Mouse (Mus musculus) CD4-positive helper T cell, adult 2 months (primary cell): Measurements from ENCODE around the gene Slc3a1.

Experiments
- DNase-seq: peaks from one replicate; pipeline ENCODE4 v3.0.0-alpha.2; 2012; ENCODE audit warnings: low read depth, missing footprints, low spot score

Slc3a1 gene

DNA sequence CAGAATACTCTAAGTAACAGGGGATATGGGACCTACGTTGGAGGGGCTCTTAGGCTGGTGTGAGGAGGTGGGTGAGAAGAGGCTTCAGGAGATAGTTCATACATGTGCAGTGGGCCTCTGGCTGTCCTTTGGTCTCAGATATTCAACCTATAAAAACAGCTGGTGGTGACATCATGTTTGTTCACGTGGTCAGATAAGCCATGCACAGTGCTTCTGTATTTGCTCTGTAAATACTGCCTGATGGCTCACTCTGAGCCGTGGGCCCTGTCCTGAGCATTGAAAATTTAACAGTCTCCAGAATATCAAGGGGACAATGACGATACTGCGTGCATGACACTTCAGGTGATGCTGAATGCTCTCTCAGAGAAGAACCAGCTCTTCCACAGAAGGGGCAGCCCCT is 9.7 kb downstream of the Slc3a1 start:
- no peak for DNase-seq

DNA sequence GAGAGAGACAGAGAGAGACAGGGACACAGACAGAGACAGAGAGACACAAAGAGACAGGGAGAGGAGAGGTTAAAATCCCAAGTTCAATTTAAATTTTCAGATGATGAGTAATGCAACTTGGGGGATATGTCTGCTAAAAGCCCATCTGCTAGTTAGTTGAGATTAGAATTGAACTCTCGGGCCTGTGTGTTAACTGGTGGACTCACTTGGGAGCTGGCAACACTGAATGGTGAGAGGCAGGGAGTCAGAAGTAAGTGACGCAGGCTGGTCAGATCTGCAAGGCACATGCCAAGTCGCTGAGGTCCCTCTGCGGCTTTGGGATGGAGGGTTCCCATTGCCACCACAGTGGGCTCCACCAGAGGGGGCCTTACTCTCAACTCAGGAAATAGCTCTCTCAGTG is 10.1 kb downstream of the Slc3a1 start:
- DNase-seq: no peak

DNA sequence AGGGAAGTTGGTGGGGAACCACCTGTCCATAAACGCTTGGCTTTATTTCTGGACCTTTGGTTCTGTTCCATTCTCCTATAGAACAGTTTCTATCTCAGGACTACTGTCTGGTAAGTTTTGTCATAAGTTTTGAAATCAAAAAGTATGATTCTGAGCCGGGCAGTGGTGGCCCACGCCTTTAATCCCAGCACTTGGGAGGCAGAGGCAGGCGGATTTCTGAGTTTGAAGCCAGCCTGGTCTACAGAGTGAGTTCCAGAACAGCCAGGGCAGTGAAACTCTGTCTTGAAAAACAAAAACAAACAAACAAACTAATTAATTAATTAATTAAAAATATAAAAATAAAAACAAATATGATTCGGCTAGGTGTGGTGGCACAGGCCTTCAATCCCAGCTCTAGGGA is 10.6 kb downstream of the Slc3a1 start:
- no peak for DNase-seq

DNA sequence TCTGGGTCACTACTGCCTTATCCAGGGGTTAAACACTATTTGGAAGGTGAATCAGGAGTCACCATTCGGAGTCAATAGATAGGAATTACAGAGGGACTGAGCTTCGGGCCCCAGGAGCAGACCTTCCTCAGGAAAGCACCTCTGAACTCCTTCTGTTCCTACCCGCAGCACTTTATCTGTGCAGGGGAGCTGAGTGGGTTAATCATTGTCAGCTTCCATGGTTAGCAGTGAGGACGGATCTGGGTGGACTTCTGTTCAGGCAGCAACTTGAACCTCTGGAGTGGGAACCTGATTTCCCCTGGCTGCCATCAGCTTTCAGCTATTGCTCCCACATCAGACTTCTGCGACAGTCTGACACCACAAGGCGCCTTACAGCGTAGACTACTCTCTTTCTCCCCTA is 12.7 kb downstream of the Slc3a1 start:
- no peak for DNase-seq

DNA sequence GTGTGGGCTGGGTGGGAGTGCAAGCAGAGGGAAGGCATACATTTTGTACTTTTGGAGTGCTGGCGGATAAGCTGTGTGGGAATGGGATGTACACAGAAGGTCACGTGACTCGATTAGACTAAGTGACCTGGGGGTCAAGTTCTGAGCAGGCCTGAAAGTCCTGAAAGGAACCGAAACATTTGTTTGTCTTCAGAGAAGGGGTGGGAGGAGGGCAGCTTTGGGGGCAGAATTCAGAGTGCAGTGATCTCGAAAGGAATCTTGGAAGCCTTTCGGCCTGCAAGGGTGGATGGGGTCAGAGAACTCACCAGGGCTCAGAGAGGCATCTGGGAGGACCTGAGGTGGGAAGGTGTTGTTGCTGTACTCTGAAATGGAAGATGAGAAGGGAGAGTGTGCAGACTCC is 14.2 kb downstream of the Slc3a1 start:
- DNase-seq: no peak

DNA sequence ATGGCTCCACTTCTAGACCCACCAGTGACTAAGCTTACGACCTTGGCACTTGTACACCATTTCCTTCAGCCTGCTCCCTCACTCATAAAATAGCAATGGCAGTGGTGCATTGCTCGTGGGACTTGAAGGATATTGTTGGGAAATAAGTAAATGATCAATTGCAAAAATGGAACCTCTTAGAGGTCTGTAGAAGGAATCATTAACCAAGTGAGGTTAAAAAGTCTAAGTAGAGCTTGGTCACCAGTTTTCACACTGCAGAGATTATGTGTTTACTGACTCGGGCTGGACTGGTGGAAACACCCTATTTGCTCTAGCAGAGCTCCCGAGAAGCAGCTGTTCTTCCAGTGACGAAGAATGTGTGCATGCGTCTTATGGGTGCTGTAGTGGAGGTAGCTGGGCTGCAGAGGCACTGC is 15.2 kb downstream of the Slc3a1 start:
- no peak for DNase-seq

DNA sequence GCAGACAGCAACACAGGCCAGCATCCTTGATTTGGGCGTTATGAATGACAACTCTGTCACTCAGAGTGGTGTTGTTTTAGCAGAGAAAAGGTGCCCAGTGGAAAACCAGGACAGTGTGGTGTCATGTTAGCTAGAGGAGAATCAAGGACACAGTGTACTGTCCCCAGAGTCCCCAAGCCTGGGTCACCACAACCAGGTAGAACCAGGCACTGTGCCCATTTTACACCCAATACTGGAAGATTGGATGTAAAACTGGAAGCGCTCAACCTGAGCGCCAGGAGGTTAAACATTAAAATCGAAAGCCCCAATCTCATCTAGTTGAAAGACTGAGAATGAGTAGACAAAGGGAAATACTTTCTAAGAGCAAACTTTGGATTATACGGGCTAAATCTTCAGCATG is 16.3 kb downstream of the Slc3a1 start:
- no peak for DNase-seq

DNA sequence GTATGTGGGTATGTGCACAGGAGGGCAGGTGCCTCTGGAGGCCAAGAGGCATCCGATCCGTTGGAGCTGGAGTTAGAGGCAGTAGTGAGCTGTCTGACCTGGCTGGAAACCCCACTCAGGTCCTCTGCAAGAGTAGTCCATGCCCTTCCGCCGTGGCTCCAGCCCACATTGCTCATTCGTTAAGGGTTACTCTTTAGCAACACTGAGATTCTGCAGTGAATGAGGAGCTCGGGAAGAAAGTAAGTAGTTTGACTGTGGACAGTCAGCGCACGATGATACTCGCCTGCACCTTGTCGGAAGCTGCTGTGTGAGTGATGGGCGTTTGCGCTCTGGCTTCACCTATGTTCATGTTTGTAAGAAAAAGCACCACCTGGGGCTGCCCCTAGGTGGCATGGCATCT is 17.0 kb downstream of the Slc3a1 start:
- no peak for DNase-seq

DNA sequence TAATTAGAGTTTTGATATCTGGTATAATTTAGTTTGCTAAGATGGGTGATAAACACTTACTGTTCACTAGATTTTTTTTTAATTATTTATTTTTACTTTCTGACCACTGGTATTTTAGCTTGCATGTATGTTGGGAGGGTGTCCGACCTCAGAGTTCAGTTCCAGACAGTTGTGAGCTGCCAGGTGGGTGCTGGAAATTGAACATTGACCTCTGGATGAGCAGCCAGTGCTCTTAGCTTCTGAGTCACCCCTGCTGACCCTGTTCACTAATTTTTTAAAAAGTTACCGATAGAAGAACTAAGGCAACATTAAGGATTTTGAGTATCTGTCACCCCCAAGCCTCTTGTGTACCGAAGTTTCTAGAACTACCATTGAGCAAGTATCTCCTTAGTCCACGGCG is 20.2 kb downstream of the Slc3a1 start:
- no peak for DNase-seq

DNA sequence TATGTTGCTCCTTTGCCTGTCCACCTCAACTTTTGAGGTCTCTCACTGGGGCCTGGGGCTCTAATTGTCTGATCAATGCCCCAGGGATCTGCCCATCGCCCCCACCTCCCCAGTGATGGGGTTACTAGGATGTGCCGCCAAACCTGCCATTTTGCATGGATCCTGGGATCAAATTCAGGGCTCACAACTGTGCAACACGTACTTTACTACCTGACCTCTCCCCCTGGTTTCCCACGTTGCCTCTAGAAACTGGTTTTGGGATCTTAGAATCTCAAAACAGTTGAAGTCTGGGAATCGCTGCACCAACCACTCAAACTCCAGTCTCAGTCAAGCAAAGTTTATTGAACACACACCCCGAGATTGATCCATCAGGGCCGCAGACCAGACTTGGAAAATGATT is 30.1 kb downstream of the Slc3a1 start:
- no peak for DNase-seq

DNA sequence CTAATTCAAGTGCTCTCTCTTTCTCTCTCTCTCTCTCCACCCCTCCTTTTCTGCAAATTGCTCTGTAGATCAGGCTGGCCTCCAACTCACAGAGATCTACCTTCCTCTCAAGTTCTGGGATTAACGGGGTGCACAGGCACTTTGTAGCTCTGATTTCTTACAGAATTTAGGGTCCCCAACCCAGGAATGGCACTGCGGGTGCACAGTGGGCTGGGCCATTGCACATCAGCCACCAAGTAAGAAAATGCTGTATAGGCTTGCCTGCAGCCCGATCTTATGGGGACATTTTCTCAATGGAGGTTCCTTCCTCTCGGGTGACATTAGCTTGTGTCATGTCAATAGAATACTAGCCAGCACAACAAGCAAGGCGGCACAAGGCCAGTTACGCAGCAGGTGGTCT is 31.0 kb downstream of the Slc3a1 start:
- DNase-seq: no peak

DNA sequence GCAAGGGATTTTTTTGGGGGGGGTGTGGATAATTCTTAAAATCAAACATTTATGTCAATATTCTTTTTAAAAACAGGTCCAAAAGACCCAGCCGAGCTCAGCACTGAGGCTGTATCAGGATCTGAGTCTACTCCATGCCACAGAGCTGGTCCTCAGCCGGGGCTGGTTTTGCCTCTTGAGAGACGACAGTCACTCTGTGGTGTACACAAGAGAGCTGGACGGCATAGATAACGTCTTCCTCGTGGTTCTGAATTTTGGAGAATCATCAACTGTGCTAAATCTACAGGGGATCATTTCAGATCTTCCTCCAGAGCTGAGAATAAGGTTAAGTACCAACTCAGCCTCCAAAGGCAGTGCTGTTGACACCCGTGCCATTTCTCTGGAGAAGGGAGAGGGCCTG is 35.4 kb downstream of the Slc3a1 start:
- DNase-seq: no peak

DNA sequence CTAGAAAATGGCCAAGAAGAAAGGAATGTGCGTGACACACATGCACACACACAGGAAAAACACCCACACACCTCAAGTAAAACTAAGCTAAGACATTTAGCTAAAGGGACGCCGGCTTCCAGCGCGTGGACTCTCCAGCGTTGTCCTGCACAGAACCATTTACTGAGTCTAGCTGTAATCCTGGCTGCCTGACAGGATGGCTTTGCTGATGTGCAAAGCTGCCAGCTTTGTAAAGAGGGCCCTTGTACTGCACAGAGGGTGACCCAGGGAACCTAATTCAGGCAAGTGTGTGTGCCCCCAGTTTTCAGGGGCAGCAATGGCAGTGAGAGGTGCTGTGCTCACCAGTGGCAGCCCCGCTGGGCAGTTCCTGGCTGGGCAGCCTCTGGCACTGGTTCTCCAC is 39.2 kb downstream of the Slc3a1 start:
- no peak for DNase-seq

DNA sequence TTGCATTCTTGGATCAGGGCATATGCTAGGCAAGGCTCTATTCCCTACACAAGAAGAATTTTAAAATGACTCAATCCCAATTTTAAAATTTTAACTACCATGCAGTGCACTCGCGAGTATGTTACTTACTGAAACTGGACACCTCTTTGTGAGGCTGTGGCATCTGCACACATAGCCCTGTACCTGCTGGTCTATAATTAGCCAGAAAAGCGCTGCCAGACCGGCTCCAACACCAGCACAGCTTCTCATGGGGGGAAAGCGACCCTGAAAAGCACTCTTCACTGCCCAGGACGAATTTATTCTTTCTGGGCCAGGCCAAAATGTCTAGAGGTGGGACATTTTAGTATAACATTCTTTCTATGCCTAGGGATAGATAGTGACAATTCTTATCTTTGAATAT is 42.5 kb downstream of the Slc3a1 start:
- no peak for DNase-seq

DNA sequence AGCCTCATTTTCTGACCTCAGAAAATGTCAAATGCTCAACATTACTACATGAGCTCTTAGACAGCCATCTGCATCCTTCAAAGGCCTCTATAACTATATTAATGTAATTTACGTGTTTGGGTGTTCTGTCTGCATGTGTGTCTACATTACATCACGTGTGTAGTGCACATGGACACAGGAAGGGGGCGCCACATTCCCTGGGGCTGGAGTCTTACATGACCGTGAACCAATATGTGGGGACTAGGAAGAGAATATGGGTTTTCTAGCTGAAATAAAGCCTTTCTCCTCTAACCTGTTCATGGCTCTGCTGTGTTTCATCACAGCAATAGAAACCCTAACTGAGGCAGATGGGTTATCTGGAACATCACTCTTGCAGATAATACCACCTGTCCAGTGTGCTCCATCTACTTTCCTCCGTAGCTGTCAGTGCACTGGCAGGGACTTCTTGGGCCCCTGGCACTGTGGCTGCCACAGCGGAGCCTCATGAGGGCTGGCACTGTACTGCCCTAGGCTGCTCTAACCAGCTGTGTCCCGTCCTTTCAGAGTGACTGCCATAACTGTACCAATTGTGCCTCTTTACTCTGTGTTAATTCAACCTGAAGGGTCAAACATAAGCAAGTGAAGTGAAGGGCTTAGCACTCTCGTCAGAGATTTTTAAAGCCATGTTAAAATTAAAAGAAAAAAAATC is 43.1 kb downstream of the Slc3a1 start:
- DNase-seq: no peak

DNA sequence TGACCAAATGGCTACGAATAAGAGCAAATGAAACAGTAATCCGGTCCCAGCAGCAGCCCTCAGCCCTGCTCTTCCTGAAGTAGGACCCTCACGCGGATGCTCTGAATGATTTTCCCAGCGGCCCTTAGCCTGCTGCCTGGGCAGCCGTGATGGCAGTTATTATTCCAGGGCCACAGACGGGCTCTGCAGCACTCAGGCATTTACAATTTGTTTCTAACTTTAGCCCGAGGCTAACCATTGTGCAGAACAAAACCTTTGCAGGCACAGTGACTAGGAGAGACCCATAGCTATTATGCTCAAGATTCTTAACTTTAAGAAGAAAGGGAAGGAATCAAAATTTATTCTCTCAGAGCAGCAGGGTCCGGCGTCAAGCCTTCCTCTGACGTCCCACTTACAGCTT is 44.2 kb downstream of the Slc3a1 start:
- DNase-seq: no peak

DNA sequence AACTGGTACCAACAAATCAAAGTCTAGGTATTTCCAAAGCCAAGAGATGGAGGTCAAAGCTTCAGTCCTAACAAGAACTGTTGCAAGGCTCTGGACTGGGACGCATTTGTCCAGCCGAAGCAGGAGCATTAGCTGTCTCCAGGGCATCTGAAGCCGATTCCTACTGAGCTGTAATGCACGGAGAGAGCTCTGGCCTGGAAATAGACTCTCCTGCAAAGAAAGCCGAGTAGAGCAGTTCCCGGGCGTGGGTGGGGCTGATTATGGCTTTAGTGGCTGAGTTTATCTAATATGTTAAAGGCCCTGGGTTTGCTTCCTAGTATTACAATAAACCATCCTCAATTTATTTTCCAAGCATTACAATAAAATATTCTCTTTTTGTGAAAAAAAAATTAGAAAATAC is 45.0 kb downstream of the Slc3a1 start:
- DNase-seq: no peak

DNA sequence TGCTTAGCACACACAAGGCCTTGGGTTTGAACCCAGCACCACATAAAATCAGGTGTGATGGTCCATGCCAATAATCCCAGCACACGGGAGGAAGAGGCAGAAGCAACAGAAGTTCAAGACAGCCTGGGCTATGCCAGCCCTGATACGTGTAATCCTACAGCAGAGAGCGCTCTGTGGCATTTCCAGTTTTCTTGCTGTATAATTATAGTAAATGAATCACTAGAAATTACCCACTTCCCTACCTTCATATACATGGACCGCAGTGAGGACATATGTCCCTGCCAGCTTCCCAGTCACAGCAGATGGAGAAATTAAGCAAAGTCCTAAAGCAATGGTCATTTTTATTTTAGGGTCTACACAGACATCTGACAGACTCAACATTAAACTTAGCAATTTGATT is 45.9 kb downstream of the Slc3a1 start:
- DNase-seq: no peak

DNA sequence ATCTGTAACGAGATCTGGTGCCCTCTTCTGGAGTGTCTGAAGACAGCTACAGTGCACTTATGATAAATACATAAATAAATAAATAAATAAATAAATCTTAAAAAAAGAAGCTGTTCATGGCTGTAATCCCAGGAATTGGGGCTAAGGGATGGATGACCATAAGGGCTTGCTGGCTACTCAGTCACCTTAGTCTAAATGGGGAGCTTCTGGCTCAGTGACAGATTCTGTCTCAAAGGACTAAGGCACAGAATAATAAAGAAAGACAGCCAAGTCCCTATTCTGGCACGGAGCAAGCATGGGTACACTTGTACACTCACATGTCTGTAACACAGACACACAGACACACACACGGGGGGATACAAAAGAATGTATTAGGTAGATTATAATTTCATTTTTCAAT is 51.1 kb downstream of the Slc3a1 start:
- DNase-seq: no peak

DNA sequence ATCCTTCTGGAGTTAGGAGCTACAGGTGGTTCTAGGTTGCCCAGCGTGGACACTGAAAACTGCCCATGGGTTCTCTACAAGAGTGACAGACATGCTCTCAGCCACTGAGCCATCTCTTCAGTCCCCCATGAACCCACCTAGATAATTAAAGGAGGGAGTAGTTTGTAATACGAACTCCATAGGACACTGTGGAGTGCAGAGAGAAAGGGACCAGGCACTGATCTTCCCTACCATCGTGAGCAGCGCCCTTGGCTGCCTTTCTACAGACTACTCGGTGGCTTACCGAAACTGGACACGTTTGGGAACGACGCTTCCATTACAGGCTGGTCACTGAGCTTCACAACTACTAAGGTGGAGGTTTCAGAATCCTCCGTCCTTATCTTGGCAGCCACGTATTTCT is 52.6 kb downstream of the Slc3a1 start:
- no peak for DNase-seq

DNA sequence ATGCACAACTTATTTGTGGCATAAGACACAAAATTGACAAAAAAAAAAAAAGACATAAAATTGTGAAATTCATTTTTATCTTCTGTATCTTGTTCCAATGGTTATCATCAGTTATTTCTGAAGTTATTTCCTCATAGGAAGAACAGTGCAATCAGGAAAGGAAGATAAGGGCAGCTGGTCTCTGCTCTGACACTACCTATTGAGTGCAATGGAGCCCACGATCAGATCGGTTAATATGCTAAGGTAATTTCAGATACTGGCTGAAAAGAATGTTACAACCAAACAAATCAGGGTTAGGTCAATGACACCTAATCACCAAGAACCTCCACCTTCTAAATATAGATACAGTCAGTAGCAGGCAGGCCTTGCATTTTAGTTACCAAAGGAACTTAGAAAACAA is 57.2 kb downstream of the Slc3a1 start:
- DNase-seq: no peak

DNA sequence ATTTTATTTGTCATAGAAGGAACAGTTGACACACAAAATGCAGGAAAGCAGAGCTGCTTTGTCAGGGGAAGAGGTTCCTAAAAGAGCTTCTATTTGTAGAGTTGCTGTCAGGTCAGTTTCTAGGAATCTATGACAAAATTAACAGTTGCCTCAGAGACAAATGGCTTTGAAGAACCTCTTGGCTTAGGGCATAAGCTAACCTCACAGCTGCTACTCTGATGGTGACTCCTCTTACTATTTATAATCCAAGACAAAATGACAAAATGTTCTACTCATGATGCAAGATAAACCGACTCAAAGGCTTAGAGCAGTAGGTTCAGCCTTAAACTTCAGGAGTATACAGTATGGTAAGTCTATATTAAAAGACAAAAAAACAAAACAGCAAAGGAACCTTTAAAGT is 58.3 kb downstream of the Slc3a1 start:
- no peak for DNase-seq

DNA sequence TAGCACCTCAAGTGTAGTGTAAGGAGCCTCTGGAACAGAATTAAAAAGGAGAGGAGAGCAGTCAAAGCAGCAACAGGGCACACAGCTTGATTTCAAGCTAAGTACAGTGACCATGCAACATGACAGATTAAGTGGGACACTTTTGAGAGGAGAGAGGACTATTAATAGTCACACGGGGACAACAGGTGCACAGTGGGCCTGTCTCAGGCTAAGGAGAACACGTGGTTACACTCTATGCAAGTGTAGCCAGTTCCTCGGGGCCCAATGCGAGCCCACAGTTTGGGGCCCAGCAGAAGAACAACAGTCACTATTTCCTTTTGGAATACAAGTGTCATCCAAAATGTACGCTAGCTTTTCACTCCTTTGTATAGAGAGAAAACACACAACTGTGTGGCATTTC is 59.4 kb downstream of the Slc3a1 start:
- no peak for DNase-seq

DNA sequence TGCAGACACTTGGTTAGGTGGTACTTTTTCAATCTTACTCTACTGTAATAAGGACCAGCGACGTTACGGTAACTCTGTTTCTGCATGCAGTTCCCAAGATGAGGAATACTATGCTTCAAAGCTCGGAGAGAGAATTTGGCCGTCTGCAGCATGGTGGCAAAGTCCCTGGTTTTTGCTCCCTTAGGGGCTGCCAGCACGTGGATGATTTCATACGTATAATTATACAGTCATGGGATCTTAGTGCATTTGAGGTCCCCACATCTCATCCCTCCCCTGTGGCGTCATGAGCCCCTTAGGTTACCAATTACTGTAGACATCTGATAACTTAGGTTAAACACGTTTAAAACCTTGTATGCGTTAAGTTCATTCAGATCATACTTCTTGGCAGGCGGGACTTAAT is 60.2 kb downstream of the Slc3a1 start:
- DNase-seq: no peak
